Mouse (Mus musculus): ENCODE data around the gene 9330182O14Rik.

Gene 9330182O14Rik

GRCm38 (mm10) chr15:40134152-40134792 lies at the start of gene 9330182O14Rik:
9330182O14Rik (plus strand) TSS chr15:40134365.
- DNase-seq (ENCODE audit: low read depth) = peak; percentile 7

GRCm38 (mm10) chr15:40103304-40103703 lies 30.9 kb upstream of the 9330182O14Rik start:
- no peak for DNase-seq (ENCODE audit: low read depth)

- no peak for DNase-seq (ENCODE audit: low read depth)
Measured at GRCm38 (mm10) chr15:40105712-40106111, 28.5 kb upstream of the 9330182O14Rik start.

- DNase-seq (ENCODE audit: low read depth) = no peak
Measured at GRCm38 (mm10) chr15:40113888-40114576, 20.1 kb upstream of the 9330182O14Rik start.

GRCm38 (mm10) chr15:40114600-40115271 lies 19.4 kb upstream of the 9330182O14Rik start:
- DNase-seq (ENCODE audit: low read depth) = no peak

- no peak for DNase-seq (ENCODE audit: low read depth)
Measured at GRCm38 (mm10) chr15:40116396-40116795, 17.8 kb upstream of the 9330182O14Rik start.

- no peak for DNase-seq (ENCODE audit: low read depth)
Measured at GRCm38 (mm10) chr15:40124211-40124953, 9.8 kb upstream of the 9330182O14Rik start.

- no peak for DNase-seq (ENCODE audit: low read depth)
Measured at GRCm38 (mm10) chr15:40129496-40129895, 4.7 kb upstream of the 9330182O14Rik start.

- DNase-seq (ENCODE audit: low read depth) = peak; percentile 81
Measured at GRCm38 (mm10) chr15:40130880-40131478, 3.2 kb upstream of the 9330182O14Rik start.

GRCm38 (mm10) chr15:40132408-40132807 lies 1.8 kb upstream of the 9330182O14Rik start:
- DNase-seq (ENCODE audit: low read depth) = no peak

- DNase-seq (ENCODE audit: low read depth) = peak; percentile 65
Measured at GRCm38 (mm10) chr15:40144221-40144620, 10.1 kb downstream of the 9330182O14Rik start.

- DNase-seq (ENCODE audit: low read depth) = no peak
Measured at GRCm38 (mm10) chr15:40157683-40158082, 23.5 kb downstream of the 9330182O14Rik start.

- DNase-seq (ENCODE audit: low read depth) = peak; percentile 86
Measured at GRCm38 (mm10) chr15:40166560-40167275, 32.6 kb downstream of the 9330182O14Rik start.

GRCm38 (mm10) chr15:40167276-40168139 lies 33.3 kb downstream of the 9330182O14Rik start:
- no peak for DNase-seq (ENCODE audit: low read depth)

GRCm38 (mm10) chr15:40168140-40168688 lies 34.0 kb downstream of the 9330182O14Rik start:
- peak; percentile 16 for DNase-seq (ENCODE audit: low read depth)

GRCm38 (mm10) chr15:40169061-40169460 lies 34.9 kb downstream of the 9330182O14Rik start:
- no peak for DNase-seq (ENCODE audit: low read depth)

- no peak for DNase-seq (ENCODE audit: low read depth)
Measured at GRCm38 (mm10) chr15:40169705-40170104, 35.5 kb downstream of the 9330182O14Rik start.

- no peak for DNase-seq (ENCODE audit: low read depth)
Measured at GRCm38 (mm10) chr15:40179423-40179822, 45.3 kb downstream of the 9330182O14Rik start.

GRCm38 (mm10) chr15:40187017-40187416 lies 52.9 kb downstream of the 9330182O14Rik start:
- no peak for DNase-seq (ENCODE audit: low read depth)
